Mouse (Mus musculus): Measurements from ENCODE around the gene Fxyd3.

The Fxyd3 gene

GRCm38 (mm10) chr7:31072326-31072725, 4.2 kb downstream of the Fxyd3 start:
- no peak for DNase-seq (ENCODE audit: low read depth, low spot score)

DNA sequence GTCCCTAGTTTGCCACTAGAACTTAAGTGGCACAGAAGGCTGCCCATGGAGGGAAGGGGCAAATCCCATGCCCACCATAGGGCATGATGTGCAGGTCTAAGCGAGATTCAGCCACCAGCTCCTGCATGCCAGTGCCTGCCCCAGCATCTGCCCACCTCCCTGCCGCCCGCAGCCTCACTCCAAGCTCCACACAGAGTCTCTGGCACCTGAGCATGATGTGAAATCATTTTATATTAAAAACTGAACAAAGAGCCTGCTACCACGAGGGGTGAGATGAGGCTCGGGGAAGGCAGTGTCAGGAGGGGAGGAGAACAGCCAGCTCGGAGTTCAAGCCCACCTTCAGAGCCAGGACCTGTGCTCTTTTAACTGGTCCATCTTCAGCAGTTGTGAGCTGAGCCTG, 6.2 kb downstream of the Fxyd3 start:
- DNase-seq (ENCODE audit: low read depth, low spot score): no peak

DNA sequence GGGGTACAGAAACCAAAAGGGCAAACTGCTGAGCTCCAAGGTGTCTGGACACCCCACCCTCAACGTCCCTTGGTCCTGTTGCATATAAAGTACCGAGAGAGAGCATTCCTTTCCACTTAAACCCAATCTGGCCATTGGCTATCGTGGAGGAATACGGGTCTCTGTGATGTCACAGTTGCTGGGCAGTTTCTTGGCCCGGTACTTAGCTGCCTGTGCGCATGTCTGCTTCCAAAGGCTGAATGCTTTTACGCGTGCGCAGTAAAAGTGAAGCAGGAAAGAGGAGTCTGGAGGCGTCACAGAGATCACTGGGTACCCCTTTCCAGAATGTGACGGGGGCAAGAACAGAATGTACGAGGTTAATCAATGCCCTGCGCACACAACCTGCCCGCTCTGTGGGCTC, 7.0 kb downstream of the Fxyd3 start:
- no peak for DNase-seq (ENCODE audit: low read depth, low spot score)

- DNase-seq (ENCODE audit: low read depth, low spot score): no peak
Observed at GRCm38 (mm10) chr7:31067836-31068235, 8.7 kb downstream of the Fxyd3 start.

GRCm38 (mm10) chr7:31063074-31063560, 13.4 kb downstream of the Fxyd3 start:
- DNase-seq (ENCODE audit: low read depth, low spot score): no peak

GRCm38 (mm10) chr7:31060621-31061010, 15.9 kb downstream of the Fxyd3 start:
- DNase-seq (ENCODE audit: low read depth, low spot score): no peak

DNA sequence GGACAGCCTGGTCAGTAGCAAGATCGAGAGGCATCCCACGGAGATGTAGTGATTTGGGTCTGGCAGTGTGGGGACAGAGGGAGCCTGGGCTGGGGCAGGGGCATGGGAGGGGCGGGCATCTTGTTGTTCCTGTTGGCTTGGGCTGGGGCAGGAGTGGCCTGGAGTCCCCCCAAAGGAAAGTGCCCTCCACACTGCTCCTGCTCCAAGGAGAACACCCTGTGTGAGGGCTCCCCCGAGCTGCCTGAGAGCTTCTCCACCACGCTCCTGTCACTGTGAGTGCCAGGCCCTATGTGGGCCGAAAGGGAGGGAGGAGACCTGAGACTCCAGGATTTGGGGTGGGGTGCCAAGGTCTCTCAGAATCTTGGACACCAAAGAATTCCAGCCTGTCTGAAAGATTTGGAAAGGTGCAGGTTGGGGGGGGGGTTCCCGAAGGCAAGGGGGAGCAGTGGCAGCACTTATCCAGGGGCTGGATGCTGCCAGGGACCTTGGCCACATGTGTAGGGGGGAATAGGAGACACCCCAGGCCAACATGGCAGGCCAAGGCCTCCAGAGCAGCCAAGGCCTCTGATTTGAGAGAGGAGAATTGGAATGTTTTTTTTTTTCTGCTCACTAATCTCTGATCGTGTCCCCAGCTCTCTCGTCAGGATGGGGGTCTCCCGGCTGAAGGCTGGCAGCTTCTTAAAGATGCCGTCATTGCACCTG, 16.4 kb downstream of the Fxyd3 start:
- DNase-seq (ENCODE audit: low read depth, low spot score): no peak

- DNase-seq (ENCODE audit: low read depth, low spot score): peak; percentile 87
Observed at GRCm38 (mm10) chr7:31059108-31059507, 17.4 kb downstream of the Fxyd3 start, which contains the start of gene Lgi4. TSS of gene Lgi4 (plus strand) at chr7:31059342.

DNA sequence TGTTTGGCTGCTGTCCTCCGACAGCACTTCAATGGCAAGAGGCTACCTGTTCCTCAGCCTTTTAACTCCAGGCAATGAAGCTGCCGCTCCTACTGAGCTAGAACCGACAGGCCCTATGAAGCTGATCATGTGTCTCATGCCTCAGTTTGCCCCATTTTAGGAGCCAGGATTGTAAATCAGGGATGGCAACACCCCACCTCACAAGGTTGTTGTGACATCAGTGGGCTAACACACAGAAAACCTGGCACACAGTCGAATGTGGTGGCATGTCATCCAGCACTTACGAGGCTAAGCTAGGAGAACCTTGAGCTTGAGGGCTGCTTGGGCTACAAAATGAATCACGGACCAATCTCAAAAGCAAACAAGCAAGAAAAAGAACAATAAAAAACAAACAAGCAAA, 18.3 kb downstream of the Fxyd3 start:
- DNase-seq (ENCODE audit: low read depth, low spot score): no peak

DNA sequence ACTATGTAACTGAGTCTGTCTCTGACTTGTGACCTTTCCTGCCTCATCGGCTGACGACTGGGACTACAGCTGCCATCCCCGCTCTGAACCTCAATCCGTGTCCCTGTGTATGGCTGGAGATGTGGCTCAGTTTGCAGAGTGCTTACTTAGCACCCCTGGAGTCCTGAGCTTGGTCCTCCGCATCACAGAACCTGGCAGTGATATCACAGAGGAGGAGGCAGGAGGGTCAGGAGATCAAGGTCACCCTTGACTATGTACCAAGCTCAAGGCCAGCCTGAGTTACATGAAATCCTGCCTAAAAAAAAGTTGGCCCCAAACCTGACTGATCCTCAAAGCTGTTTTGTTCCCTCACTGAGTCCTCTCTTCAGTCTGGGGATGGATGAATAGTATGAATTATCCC, 18.8 kb downstream of the Fxyd3 start:
- DNase-seq (ENCODE audit: low read depth, low spot score): no peak

GRCm38 (mm10) chr7:31057071-31057470, 19.4 kb downstream of the Fxyd3 start, which contains the start of gene Fxyd1:
TSS of gene Fxyd1 (minus strand) at chr7:31057199.
- no peak for DNase-seq (ENCODE audit: low read depth, low spot score)

DNA sequence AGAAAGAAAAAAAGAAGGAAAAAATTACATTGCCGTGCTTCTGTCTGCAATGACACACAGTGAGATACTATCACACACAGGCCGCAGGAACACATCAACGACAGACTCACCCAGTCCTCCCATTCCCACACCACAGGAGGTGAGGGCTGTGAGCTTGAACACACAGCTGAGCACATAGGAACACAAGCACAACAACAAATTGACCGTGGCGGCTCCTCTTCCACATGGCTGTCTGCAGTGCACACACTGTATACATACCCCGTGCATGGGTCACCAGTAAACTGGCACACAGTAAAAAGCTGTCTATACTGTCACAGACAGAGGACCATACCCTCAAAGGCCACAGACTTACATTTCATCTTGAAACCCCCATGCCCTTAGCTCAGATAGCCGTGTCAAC, 20.1 kb downstream of the Fxyd3 start:
- no peak for DNase-seq (ENCODE audit: low read depth, low spot score)

- DNase-seq (ENCODE audit: low read depth, low spot score): peak; percentile 60
Observed at GRCm38 (mm10) chr7:31055883-31056282, 20.6 kb downstream of the Fxyd3 start.

DNA sequence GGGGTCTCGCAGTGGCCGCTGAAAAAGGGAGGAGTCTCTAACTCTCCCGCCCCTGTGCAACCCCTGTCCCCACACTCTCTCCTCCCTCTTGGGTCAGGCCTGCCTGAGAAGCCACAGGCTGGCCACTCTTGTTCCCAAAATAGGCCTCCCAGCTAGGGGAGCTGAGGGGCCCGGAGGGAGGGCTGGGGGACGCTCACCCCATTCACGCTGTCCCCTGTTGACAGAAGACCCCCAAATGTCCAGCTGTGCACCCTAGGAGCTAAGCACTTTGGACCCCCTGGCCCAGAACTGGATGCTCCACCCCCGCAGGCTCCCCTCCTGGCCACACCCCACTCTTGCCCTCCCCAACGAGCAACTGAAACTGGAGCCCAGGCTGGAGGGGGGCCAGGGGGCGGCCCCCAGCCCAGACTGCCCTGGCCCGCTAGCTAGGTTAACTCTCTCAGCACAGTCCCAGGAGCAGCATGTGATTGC, 21.1 kb downstream of the Fxyd3 start:
- DNase-seq (ENCODE audit: low read depth, low spot score): peak; percentile 95

- DNase-seq (ENCODE audit: low read depth, low spot score): peak; percentile 74
Observed at GRCm38 (mm10) chr7:31054661-31055320, 21.7 kb downstream of the Fxyd3 start.

DNA sequence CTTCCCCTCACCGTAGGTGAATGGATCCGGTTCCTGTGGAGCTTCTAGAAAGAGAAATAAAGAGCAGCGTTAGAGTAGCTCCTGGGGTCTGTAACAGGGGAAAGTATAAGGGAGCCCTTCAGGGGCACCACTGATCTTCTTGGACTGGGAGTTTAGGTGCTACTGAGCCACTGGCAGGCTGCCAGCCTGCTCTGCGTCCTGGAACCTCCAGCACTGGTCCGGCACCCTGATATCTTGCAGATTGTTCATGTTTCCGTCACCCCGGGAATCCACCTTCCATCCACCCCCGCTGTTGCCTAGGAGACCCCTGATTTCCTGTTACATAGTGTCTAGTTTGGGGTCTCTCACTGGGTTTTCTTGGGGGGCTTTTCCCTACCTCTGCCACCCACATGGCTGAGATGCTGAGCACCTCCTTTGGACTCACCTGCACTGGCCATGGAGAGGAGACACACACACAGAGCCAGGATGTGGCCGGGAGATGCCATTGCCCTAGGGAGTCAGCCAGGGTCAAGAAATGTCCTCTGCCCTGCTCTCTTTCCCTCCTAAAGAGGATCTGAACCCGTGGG, 22.5 kb downstream of the Fxyd3 start:
- DNase-seq (ENCODE audit: low read depth, low spot score): peak; percentile 58

- DNase-seq (ENCODE audit: low read depth, low spot score): no peak
Observed at GRCm38 (mm10) chr7:31052636-31053434, 23.7 kb downstream of the Fxyd3 start.

- no peak for DNase-seq (ENCODE audit: low read depth, low spot score)
Observed at GRCm38 (mm10) chr7:31052251-31052635, 24.3 kb downstream of the Fxyd3 start.

GRCm38 (mm10) chr7:31051321-31052021, 25.0 kb downstream of the Fxyd3 start, which contains the start of gene Fxyd7:
TSS of gene Fxyd7 (minus strand) at chr7:31051467.
- DNase-seq (ENCODE audit: low read depth, low spot score): no peak

DNA sequence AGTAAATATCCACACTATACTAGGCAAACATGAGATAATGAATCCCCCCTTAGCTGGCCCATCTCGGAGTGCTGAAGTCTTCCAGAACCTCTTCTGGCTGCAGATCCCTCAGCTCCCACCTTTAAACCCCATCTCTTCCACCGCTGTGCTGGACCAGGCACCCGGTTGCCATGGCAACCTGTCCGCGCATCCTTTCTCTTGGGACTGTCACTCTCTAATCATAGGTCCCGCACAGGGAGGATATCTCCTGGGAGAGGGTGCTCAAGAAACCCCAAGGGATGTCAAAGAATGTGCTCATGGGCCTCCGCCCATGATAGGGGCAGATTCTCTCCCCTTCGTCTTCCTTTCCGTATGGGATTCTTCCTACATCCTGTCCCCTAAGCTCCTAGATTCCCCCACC, 25.6 kb downstream of the Fxyd3 start:
- DNase-seq (ENCODE audit: low read depth, low spot score): no peak

DNA sequence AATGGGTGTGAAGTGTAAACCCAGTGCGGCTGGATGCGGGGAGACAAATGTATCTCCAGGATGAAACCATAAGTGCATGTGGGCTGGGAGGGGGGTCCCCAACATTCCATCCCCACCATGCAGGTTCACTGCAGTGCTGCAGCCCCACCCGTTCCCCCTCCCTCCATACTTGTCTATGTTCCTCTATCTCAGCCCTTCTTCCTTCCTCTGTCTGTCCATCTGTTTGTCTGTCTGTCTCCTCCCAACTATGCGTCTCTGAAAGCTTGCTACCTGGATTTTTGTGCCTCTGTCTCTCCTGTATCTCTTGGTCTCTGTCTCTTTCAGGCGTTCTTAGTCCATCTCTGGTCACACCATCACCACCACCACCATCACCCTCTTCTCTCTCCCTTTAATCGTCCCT, 26.0 kb downstream of the Fxyd3 start:
- no peak for DNase-seq (ENCODE audit: low read depth, low spot score)

Measured in skeletal muscle tissue, adult 2 months (tissue).